In genomic region chr13:11985056-11985455, GRCm38 (mm10) we compare ENCODE assay signal across 12 mouse cellular contexts.
"Had no signal": no experiment of that assay in that cellular context is flagged by ENCODE, and none has a peak within 500 bp of the region (broad histone marks: within the 10 kb centered on the region; RNA-seq: fewer than 3 reads in every experiment).

No protein-coding gene starts in this region.

- DNase-seq: gastrocnemius, postnatal 25 days; heart, adult 18-20 months; heart, postnatal 10 days; heart, postnatal 4 days; kidney, adult 18-20 months; kidney, adult 8-10 months; kidney, postnatal 10 days; kidney, postnatal 25 days; kidney, postnatal 4 days; liver; liver, embryonic 13.5 days; liver, postnatal 0 days had no signal
